Mouse (Mus musculus) forebrain, embryonic 12.5 days (tissue): ENCODE measurements around the gene Actr1a. TPM values are rescaled to one million over a fixed set of nuclear protein-coding genes. Genes with fewer than 3 reads are reported as not detected.

Experiments used
- ATAC-seq: fragments of 200-750 bp; cut with Nextera tagmentation; 2 replicates; pipeline ENCODE4 v1.8.0; 2017; ENCODE audit warnings: moderate TSS enrichment; ENCODE audit not compliant: low FRiP score
- H3K27ac ChIP-seq: fragments of 300-500 bp; sonication (generic); 2 replicates; pipeline ENCODE4 v1.5.1; 2016; ENCODE audit warnings: mild to moderate bottlenecking
- H3K27me3 ChIP-seq: fragments of 300-500 bp; sonication (generic); 2 replicates; pipeline ENCODE4 v1.6.1; 2016; ENCODE audit warnings: mild to moderate bottlenecking
- H3K36me3 ChIP-seq: fragments of 300-500 bp; sonication (generic); replicated peaks from 2 replicates; pipeline ENCODE4 v1.6.1; 2016; ENCODE audit warnings: mild to moderate bottlenecking
- H3K4me1 ChIP-seq: fragments of 300-500 bp; sonication (generic); 2 replicates; pipeline ENCODE4 v1.6.1; 2016
- H3K4me2 ChIP-seq: fragments of 300-500 bp; sonication (generic); 2 replicates; pipeline ENCODE4 v1.6.1; 2016; ENCODE audit warnings: mild to moderate bottlenecking, moderate library complexity
- H3K4me3 ChIP-seq: fragments of 300-500 bp; sonication (generic); replicated peaks from 2 replicates; pipeline ENCODE4 v1.5.1; 2016; ENCODE audit warnings: mild to moderate bottlenecking
- H3K9ac ChIP-seq: fragments of 300-500 bp; sonication (generic); 2 replicates; pipeline ENCODE4 v1.6.1; 2016; ENCODE audit warnings: mild to moderate bottlenecking
- H3K9me3 ChIP-seq: fragments of 300-500 bp; sonication (generic); 2 replicates; pipeline ENCODE4 v1.6.1; 2016
- WGBS: fragments of 180-500 bp; shearing (Covaris S2); methylation state at CpG from one replicate; pipeline ENCODE4 v1.1.7; 2016; 5-methylcytosine and 5-hydroxymethylcytosine counted together
- microRNA counts: library from miRNA; unstranded; fragments of <30 nt; microRNA quantifications from one replicate; lab custom pipeline; 2017
- microRNA-seq: library from miRNA; unstranded; fragments of <30 nt; microRNA quantifications from one replicate; pipeline ENCODE4, GENCODE M21; 2017
- polyA plus RNA-seq: library from polyadenylated mRNA; unstranded; fragments of >200 nt; fragmentation: Nextera tagmentation; extraction: Ambion mirVana; gene quantifications from 2 replicates; pipeline ENCODE4 v1.2.1, GENCODE M21; 2016

Gene Actr1a
- polyA plus RNA-seq, 1 experiment from 2014 or later: 241 TPM

DNA sequence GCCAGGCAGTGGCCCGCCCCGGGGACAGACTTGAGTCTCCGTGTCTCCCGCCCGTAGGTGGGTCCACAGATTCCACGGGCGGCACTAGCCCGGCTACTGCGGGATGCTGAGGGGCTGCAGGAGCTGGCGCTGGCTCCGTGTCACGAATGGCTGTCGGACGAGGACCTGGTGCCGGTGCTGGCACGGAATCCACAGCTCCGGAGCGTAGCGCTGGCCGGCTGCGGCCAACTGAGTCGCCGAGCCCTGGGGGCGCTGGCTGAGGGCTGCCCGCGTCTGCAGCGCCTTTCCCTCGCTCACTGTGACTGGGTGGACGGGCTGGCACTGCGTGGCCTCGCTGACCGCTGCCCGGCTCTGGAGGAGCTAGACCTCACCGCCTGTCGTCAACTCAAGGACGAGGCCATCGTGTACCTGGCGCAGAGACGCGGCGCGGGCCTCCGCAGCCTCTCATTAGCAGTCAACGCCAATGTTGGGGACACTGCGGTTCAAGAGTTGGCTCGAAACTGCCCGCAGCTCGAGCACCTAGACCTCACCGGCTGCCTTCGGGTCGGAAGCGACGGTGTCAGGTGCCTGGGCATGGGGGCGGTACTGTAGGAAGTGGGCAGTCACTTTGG lies 66.4 kb downstream of the Actr1a start:
- no peak for ATAC-seq
- Histone ChIP-seq H3K27ac (peak overlapping the region; percentile 96), H3K4me2 (peak overlapping the region; percentile 96), H3K27me3 (peaks cover 35% of the 10 kb centered on the region), H3K9ac (peak overlapping the region; percentile 70), H3K9me3 (no peaks in the 10 kb centered on the region), H3K4me3 (peak overlapping the region; percentile 65), H3K4me1 (peaks cover 57% of the 10 kb centered on the region), H3K36me3 (peaks cover 31% of the 10 kb centered on the region)
- WGBS: 1% methylated on average over 54 of the region's 54 CpGs

DNA sequence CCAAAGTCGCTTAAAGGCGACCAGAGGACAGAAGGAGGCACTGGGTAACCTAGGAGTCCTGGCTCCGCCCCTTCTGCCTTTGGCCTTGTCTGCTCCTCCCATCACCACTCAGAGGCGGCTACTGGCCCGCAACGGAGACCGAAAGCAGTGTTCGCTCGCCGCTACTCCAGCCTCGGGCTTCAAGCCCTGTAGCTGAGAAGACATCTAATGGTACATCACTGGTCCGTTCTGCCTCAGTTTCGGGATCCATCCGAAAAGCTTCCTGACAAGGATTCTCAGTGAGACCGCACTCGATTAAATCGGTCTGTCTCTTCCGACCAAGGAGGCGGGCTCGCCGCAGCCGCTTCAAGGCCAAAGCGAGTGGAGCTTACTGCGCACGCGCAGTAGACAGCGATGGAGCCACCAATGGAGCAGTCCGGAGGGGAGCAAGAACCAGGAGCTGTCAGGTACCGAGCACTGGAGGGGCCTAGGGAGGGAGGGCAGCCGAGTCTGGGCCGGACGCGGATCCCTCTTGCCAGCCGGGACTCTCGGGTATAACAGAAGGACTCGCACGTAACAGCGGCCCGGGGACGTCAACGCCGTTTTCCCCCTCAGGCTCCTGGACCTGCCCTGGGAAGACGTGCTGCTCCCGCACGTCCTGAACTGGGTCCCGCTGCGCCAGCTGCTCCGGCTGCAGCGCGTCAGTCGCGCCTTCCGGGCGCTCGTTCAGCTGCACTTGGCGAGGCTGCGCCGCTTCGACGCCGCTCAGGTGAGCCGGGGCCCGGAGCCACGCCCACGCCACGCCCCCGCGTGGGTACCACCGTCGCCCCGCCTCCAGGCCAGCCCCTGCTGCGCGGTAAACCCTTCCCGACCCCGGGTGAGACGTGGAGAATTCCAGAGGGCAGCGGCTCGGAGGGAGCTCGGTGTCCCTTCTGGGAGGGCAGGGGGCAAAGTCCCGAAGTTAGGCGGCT lies 67.2 kb downstream of the Actr1a start, which contains the start of gene Fbxl15:
TSS of gene Fbxl15 (plus strand) at position 104 of the 950 bp plus-strand sequence.
- WGBS: under 1% methylated on average over 81 of the region's 81 CpGs
- peak within 1 kb of the TSS; percentile 65 for H3K4me3 ChIP-seq
- H3K27ac ChIP-seq: peak within 1 kb of the TSS; percentile 96
- H3K4me1 ChIP-seq: peaks cover 57% of the 10 kb centered on the region
- peak; percentile 86 for ATAC-seq
- peak within 1 kb of the TSS; percentile 96 for H3K4me2 ChIP-seq
- peaks cover 28% of the 10 kb centered on the region for H3K36me3 ChIP-seq
- H3K9me3 ChIP-seq: no peaks in the 10 kb centered on the region
- H3K9ac ChIP-seq: peak within 1 kb of the TSS; percentile 70
- peaks cover 43% of the 10 kb centered on the region for H3K27me3 ChIP-seq

DNA sequence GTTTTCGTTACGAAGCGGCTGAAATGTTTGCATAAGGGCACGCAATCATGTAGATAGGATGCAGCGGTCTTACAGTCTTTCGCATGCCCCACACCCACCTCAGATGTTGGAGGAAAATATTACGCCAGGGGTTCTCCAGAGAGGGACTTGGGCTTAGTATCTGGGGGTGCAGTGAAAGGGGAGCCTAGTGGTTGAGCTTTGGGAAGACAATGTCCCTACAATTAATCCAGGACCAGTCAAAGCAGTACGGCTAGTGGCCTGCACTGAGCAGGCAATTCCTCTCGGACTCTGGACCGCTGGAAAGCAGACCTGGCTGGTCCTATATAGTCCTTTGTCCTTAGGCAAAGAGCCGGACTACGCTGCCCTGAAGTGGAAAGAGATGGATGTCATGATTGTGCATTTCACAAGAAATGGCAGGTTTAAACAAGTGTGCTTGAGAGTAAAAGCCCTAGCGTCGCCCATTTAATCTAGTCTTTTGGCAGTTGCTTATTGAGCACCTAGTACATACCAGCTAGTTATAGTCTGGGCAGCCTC lies 68.0 kb downstream of the Actr1a start:
- H3K4me2 ChIP-seq: peak overlapping the region; percentile 96
- 34% methylated on average over 14 of the region's 14 CpGs for WGBS
- H3K4me1 ChIP-seq: peaks cover 58% of the 10 kb centered on the region
- H3K36me3 ChIP-seq: peaks cover 25% of the 10 kb centered on the region
- H3K4me3 ChIP-seq: peak overlapping the region; percentile 65
- H3K27me3 ChIP-seq: peaks cover 50% of the 10 kb centered on the region
- peak overlapping the region; percentile 70; the same call in 1 of the 2 replicates for H3K9ac ChIP-seq
- ATAC-seq: peak; percentile 17; the same call in 1 of the 2 replicates
- peak overlapping the region; percentile 96 for H3K27ac ChIP-seq
- H3K9me3 ChIP-seq: no peaks in the 10 kb centered on the region

MicroRNAs within 50 kb of the gene (microRNA counts, 519-probe panel; counts per million panel counts)
- microRNA mmu-miR-146b (lab: Ali Mortazavi, UCI): not detected

Small RNA genes lying within 50 kb of the gene (microRNA-seq; reads per million reads assigned to microRNA genes)
- 0.73 reads per million for gene Mir146b

Other genes starting within 250 kb of the Actr1a start
- gene Pitx3, start 247.4 kb downstream of the Actr1a start, polyA plus RNA-seq: 0.24 TPM in 1 of 2 replicates, not detected in the other
- gene Gbf1, start 243.2 kb downstream of the Actr1a start, polyA plus RNA-seq: 59.9 and 64.0 TPM in 2 replicates
- gene Nfkb2, start 91.4 kb downstream of the Actr1a start, polyA plus RNA-seq: 2.5 and 2.9 TPM in 2 replicates
- gene Psd, start 68.6 kb downstream of the Actr1a start, polyA plus RNA-seq: 23.1 and 25.4 TPM in 2 replicates
- 23.5 and 24.5 TPM in 2 replicates for gene Fbxl15, start 67.6 kb downstream of the Actr1a start, polyA plus RNA-seq
- gene Cuedc2, start 57.0 kb downstream of the Actr1a start, polyA plus RNA-seq: 226 TPM in 2 replicates
- 8.8 and 9.3 TPM in 2 replicates for gene Mfsd13a, start 54.6 kb downstream of the Actr1a start, polyA plus RNA-seq
- 1.4 and 1.8 TPM in 2 replicates for gene 2310034G01Rik, start 45.4 kb downstream of the Actr1a start, polyA plus RNA-seq
- gene Sufu, start 1.1 kb upstream of the Actr1a start, polyA plus RNA-seq: 38.7 and 44.1 TPM in 2 replicates
- 33.9 and 35.1 TPM in 2 replicates for gene Trim8, start 106.0 kb upstream of the Actr1a start, polyA plus RNA-seq
- 216 and 224 TPM in 2 replicates for gene Arl3, start 177.4 kb upstream of the Actr1a start, polyA plus RNA-seq
- 12.2 and 14.6 TPM in 2 replicates for gene Sfxn2, start 177.6 kb upstream of the Actr1a start, polyA plus RNA-seq
- 43.2 and 44.5 TPM in 2 replicates for gene Wbp1l, start 203.3 kb upstream of the Actr1a start, polyA plus RNA-seq